Mouse (Mus musculus) heart, adult 11 months (tissue): ENCODE results near the gene Stac2.

Experiments used
- DNase-seq: peaks from one replicate; pipeline ENCODE4 v3.0.0; 2022

Stac2 gene

DNA sequence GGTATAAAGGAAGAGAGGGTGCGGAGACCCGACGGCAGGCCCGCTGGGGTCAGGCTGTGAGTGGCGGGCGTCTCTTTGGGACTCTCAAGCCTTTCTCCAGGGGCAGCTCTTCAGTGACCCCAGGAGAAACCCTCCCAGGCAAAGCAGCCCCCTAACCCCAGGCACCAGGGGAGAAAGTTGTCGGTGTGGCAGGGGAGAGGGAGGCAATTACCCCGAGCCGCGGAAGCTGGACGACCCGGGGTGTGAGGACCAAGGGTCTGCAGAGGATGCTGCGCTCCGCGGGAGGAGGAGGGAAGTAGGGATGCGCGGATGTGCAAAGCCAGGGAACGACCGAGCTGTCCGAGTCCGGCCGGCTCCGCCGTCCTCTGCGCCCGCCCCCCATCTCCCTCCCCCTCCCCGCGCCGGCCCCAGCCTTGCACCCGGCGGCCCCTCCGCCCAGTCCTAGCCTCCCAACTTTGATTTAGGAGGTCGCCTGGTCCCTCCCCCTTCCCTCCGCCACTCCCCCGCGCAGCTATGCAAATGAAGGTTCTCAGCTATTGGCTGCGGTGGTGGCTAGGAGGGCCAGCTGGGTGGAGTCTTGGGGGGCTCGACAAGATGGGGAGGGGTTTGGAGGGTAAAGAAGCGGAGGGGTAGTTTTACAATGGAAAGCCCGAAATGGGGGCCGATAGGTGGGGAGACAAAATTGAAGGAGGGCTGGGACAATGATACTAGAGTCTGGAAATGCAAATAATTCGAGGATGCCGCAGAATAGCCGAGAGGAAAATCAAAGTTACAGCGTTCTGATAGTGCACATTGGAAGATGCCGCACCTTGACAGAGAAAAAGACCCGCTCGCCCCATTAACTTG, at the start of gene Stac2:
Gene Stac2 (minus strand): TSS at position 474 of the 846 bp plus-strand sequence.
- peak; percentile 98 for DNase-seq

DNA sequence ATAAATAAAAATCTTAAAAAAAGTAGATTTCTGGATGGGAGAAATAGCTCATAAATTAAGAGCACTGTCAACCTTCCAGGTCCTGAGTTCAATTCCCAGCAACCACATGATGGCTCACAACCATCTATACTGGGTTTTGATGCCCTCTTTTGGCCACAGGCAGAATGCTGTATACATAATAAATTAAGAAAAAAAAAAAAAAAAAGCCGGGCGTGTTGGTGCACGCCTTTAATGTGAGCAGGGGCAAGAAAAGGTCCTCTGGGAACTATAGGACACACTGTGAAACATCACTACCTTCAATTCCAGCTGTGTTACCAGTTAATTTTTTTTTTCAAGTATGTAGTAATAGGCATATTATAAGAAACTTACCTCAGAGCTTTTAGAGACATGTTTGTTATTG, 48.1 kb upstream of the Stac2 start:
- DNase-seq: no peak

DNA sequence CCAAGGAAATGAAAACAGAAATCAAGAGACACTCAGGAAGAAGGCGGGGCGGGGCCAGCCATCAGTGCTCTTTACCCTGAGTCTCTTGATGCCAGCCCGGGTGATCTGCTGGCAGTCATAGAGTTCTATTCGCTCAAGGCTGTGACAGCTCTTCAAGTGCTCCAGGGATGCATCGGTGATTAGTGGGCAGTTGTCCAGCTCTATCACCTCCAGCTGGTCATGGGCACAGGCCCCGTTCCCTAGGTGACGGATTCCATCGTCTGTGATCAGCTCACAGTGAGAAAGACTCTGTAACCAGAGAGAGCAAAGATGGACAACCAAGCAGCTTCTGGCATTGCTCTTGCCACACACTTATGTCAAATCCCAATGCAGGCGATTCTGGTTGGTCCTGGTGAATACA, 37.3 kb upstream of the Stac2 start:
- DNase-seq: peak; percentile 93

DNA sequence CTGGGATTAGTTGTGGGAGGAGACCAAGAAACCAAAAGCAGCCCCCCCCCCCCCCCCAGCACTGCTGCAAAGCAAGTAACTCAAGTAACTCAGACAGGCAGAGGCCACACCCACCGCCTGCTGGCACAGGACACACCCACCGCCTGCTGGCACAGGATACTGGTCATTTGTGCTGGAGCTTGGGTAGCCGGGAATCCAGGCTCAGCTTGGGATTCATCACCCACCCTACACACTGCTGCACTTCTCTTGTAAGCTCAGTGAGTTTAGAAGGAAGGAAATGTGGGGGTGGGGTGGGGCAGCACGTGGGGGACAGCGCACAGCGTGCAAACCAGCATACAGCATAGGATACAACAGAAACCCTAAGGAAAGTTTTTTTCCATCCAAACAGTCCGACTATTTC, 35.0 kb upstream of the Stac2 start:
- DNase-seq: peak; percentile 91

DNA sequence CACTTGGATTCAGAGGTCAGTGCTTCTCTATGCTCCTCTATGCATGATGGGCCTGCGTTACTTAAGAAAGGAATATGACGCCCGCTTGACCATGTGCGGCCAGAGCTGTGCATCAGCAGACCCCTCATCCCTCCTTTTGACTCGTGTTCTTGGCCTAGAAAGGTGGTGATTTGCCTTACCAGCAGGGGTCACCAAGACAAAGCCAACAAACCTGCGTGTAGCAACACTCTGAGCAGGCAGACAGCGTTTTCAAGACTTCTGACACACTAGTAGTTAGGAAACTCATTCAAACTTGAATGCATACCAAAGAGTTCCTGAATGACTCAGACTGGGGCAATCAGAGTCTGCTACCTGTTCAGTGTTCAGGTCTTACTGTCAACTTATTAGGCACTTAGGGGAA, 33.3 kb upstream of the Stac2 start:
- DNase-seq: no peak

DNA sequence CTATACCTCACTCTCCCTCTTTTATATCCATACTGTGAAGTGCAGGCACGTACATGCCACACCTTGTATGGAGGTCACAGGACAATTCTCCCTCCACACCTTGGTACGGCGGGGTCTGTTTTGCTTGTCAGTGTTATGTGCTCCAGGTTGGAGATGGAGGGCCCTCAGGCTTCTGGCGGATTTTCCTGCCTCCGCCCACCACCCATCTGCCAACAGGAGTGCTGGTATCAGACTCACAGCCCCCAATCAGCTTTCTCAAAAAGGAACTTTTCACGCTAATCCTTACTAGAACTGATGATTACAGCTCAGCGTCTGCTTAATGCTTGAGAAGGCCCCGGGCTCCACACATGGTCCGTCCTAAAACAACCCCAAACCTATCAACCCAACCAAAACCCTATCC, 32.9 kb upstream of the Stac2 start:
- DNase-seq: no peak

DNA sequence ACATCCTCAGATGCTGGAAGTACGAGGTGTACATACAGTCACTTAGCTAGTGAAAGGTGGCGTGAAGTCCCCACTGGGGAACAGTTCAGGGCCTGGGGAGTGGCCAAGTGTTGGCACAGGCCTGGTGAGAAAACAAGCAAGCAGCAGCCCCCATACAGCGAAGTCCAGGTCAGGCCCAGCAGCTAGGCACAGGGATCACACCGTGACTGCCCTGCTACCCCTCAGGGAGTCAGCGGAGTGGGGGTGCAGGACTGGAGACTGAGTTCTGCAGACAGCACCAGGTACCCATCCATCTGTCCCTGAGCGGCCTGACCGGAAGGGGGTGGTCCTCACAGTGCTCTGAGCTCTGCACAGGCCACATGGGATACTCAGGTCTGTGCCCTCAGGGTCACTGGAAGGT, 29.5 kb upstream of the Stac2 start:
- peak; percentile 91 for DNase-seq

DNA sequence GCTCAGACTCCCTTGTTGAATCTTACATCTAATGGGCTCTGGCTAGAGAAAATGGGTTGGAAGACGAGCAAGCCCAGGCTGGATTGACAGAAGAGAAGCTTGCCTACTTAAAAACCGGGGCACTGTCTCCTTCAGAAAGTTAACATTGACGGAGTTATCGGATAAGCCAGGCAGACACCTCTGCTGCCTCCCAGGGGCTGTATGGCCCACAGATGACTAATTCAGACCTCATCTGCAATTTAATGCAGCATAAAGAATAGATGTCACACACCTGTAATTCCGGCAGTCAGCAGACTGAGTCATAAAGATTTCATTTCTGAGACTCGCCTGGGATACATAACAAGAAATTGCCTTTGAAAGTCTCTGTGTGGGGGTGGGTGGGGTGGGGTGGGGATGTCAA, 27.2 kb upstream of the Stac2 start:
- DNase-seq: no peak

DNA sequence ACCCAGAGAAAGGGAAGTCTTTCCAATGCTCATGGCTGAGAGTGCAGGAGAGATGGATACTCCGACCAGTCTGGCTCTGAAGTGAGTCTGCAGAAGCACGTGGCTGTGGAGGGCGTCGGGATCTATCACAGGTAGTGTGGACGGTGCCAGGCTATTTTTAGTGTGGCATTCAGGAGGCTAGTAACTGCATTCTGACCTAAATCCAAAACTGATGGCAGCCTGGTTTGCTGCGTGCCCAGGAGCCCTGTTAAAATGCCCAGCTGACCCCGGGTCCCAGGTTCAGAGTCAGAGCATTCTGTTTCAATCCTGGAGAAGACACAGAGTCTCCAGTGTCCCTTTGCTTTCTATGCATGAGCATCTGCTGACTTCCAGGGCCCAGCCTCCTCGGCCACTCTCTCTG, 23.8 kb upstream of the Stac2 start:
- peak; percentile 95 for DNase-seq

DNA sequence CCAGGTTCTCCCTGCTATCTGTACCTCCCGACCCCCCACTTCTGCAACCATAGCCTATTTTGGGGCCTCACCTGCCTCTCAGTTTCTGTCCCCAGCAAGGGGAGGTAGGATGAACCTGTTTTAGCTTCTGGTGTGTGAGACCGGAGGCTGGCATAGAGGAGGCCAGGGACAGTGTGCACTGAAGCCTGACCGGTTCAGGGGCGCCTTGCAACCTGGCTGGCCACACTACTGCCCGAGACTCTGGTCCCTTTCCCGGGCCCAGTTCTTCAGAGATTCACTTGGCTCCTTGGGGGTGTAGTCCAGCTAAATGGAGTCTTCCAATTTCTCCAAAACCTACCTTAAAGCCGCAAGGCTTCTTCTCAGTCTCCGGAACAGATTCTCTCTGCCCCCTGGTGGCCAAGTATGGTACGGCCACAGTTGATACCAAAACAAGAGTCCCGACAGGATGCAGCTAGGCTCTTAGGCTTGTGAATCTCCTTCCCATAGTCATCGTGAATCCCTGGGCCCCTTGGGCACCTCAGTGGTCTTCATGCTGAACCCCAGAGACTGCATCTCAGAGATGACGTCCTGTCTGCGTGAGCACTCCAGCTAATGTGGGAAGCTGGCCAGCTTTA, 22.0 kb upstream of the Stac2 start:
- peak; percentile 95 for DNase-seq

DNA sequence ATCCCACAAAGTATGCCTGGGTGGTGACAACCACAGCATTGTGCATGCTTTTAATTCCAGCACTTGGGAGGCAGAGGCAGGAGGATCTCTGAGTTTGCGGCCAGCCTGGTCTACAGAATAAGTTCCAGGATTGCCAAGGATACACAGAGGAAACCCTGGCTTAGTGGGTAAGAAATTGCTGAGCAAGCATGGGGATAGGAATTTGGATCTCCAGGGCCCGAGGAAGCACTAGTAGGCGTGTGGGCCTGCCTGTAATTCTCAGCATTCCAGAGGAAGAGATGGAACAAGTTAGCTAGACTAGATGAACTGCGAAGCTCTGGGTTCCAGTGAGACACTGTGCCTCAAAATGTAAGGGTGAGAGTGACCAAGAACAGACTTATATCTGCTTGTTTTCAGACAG, 20.2 kb upstream of the Stac2 start:
- no peak for DNase-seq

DNA sequence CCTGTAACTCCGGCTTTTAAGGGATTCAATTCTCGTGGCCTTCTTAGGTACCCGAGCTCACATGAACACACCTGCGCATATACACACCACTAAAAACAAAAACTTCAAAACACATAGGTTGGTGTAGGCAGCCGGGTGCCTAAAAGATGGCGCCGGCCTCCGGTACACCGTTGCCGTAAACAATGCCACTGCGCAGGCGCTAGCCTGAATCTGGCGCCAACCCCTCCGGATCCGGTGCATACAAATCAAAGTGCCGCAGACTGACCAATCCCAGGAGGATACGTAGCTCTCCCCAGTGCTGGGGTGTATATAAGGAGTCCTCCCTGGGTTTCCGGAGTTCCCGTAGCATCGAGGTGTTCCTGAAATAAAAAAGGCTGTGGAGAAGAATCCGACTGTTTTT, 14.0 kb upstream of the Stac2 start:
- DNase-seq: no peak

DNA sequence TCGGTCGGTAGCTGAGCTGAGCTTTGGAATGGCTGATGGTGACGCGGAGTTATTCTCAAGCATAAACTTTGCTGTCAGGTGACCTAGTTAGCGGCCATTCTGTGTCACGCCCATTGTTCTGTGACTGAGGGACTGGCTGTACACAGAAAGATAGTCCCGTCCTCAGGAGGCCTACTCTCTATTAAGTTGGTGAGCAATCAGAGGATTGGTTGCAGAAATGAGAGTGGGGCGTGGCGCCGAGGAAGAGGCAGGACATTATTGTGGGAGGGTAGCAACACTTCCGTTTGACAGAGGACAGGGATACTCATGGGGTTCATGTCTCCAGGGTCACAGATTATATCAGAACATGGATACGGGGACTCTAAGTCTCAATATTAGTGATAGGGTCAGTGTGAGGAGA, 12.9 kb upstream of the Stac2 start:
- DNase-seq: no peak

DNA sequence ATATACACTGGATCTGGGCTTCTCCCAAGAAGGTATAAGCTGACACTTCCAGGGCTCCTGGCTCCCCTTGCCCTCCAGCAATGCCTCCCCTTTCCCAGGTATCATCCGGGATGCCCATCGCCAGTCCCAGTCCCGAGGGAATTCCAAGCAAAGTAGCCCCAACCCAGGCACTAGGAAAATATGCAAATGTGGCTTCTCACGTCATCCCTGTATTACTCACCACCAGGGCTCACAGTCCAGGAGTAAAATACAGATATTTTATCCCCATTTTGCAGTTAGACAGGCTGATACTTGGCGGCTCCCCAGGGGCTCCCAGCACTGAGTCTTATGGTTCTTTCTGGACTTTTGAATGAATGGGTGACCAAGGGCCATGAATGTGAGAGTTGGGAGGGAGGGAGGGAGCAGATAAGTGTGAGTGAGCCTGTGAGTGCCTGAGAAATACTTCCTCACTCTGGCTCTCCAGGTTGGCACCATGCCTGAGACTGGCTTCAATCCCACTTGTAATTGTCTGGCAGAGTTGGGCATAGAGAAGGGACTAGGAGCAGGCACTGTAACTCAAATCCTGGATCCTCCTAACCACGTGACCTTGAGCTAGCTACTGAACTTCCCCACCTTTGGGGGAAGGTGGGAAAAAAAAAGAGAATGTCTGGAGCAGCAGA, 8.8 kb upstream of the Stac2 start:
- DNase-seq: no peak

DNA sequence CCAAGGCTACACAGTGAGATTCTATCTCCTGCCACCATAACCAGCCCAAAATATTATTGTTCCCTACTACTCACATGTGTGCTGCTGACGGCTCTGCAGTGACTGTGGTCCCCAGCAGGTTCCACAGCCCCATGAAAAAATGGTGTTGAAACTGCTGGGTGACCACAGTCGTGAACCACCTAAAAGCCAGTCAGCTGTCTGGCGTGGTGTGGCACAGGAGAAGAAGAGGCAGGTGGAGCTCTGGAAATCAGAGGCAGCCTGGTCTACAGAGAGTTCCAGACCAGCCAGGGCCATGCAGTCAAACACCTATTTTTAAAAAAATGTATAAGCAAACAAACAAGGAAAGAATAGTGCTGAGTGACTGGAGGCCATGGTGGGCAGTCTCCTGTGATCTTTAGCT, 8.2 kb upstream of the Stac2 start:
- no peak for DNase-seq

DNA sequence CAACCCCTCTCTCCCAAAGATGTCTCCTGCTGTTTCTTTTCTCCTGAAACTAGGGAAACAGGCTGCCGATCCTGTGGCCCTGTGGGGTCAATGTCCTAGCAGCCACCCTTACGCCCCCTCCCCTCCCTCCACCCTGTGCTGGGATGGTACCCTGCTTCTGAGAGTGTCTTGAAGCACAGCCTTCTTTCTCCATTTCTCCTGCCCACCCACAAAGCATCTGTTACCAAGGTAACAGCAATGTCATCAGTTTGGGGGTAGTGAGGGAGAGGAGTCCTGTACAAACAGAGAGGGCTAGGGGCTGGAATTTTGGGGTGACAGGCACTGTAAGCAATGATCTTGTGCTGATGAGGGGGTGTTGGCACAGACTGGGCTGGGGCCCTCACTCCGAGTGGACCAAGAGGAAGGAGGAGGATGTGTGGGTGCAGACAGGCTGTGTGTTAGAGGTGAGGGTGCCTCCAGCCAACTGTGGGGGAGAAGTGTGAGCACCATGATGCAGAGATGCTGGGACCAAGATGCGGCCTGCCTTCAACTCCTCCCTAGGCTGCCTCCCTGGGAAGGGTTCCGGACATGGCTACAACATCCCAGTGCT, 6.9 kb upstream of the Stac2 start:
- DNase-seq: no peak

DNA sequence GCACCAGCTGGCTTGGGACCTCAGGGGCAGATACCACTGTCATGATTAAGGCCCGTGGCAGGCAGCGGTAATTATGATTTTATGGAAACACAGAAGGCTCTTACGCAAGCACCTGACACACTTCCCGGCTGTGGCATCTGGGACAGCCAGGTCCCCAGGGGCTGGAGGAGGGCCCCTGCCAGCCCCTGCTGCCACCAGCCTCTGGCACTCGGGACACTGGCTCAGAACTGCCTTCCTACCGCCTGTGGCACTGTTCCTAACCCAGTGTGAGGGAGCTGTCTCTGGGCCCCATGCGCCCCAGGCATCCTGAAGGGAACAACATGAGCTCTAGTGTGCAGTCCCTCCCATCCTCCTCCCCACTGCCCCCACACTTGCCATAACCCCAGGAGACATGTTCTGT, 6.4 kb upstream of the Stac2 start:
- DNase-seq: no peak

DNA sequence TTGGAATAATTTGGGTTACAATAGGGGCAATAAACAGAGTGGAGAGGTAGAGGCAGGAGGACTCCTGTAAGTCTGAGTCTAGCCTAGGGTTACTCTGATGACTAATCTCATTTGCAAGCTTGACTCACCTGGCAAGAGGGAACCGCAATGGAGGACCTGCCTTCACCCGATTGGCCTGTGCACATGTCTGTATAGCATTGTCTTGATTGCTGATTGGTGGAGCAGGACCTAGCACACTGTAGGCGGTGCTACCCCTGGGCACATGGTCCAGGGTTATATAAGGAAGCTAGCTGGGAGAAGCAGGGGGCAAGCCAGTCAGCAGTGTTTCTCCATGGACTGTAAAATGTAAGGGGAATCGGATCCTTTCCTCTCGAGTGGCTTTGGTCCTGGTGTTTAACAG, 4.7 kb upstream of the Stac2 start:
- DNase-seq: no peak

DNA sequence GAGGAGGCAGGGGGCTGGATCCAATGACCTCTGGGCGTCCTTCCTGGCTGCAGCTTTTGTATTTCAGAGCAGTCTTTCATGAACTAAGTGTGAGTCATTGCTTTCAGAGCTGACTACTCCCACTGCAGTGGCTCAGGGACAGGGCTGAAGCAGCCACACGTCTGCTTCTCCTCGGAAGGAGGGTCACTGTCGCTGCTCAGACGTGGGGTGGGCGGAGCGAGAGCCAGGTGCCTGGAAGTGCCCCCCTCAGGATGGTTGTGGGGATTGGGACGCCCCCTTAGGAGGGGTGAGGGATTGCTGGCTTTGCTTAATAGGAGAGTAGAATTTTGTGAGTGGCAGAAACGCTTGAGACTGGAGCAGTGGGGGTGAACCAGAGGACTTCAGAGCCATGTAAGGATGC, 4.2 kb upstream of the Stac2 start:
- no peak for DNase-seq

DNA sequence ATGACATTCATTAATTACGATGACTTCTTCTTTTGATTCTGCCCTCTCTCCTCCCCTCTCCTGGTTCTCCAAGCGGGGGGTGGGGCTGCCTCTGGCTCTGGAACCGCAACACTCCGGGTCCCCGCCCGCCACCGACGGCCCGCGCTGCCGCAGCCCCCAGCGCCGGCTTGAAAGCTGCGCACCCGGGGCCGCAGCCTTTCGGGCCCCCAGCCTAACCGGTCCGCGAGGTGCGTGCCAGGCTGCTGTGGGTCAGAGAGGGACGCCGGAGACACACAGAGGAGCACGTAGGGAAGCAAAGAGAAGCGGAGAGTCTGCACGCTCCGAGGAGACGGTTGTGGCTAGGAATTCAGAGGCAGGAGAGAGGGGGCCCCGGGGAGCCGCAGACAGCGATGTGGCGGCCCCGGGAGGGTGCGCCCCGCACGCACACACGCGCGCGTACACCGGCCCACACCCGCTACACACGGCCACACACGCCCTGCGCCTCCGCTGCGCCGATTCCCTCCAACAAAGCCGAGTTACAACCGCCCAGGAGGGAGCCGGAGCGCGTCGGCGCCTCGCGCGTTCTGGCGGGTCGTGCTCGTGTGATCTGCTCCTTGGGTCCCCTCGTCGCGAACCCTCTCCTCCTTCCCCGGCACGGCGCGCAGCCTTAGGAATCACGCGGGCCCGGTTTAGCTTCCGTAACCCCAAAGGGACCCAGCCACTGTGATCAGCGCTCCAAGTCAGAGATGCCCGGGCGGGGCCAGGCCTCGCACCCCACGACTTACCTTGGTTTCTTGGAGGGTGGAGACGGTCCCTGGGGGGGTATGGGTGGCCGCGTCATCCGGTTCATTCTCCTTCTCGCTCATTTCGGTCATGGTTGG, 903 bp downstream of the Stac2 start:
- DNase-seq: no peak

DNA sequence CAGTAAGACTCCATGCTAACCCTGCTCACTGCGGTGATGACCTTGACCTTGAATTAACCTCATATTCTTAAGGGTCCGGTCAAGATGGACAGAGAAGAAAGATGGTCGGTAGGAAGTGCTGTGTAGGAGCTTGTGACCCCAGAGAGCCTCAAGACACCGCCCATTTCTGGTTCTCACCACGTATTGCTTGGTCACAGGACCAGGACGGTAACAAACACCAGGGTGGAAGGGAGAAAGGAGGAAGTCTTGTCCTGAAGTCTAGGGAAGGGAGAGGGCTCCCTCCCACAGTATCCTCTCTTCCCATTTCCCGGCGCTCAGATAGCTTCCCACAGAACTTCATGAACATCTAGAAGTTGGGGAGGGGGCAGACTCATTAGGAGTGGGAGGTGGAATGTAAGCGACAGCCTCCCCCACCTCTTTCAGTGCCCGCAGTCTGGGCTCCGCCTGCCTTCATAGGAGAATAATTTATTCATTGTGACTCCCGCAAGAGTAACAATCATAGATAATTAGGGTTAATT, 1.6 kb downstream of the Stac2 start:
- DNase-seq: no peak

DNA sequence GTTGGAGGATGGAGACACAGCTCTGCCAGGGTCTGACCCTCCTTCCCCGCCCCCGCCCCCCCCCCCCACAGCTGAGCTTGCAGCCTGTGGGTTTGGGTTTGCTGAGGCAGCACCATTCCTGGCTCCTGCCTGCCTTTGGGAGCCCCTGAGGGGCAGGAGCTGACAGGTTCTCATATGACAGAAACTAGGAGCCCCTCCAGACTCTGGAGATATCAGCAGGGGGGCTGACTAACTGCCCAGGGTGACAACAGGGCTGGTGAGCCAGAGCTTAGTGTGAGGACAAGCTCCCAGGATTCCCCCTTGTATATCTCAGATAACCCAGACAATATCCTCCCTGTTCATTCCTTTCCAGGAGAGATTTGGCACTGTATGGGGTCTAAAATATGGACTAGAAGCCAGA, 2.3 kb downstream of the Stac2 start:
- no peak for DNase-seq

DNA sequence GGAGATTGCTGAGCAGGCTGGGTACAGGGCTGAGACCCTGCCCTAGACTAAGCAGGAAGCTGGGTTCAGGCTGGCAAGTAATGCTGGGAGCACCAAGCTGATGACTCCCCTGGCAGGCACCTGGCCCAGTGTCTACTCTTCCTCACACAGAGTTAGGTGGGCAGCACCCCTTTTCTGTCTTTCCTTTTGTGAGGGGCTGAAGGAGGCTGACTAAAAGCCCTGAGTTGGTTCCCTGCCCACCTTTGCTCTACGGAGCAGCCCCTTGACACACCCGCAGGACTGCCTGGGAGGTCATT, 2.8 kb downstream of the Stac2 start:
- DNase-seq: no peak
